Mouse (Mus musculus): Measurements from ENCODE around the gene Arhgef3. TPM values are rescaled to one million over a fixed set of nuclear protein-coding genes. Genes with fewer than 3 reads are reported as not detected.

Arhgef3 gene
- total RNA-seq, 2 experiments from 2014 or later: 8.5 to 20.0 TPM

GRCm38 (mm10) chr14:27388616-27389015 lies 273.9 kb downstream of the Arhgef3 start:
- TF ChIP-seq CTCF (IDR thresholded peaks at IDR 0.05): no peak
- H3K4me3 ChIP-seq: no peak overlapping the region
- intact Hi-C loops (cut with DNase I): no loop called here
- H3K27ac ChIP-seq: peak overlapping the region; percentile 32
- no peak for DNase-seq

- DNase-seq: no peak
- intact Hi-C loops (cut with DNase I): no loop called here
- no peak for TF ChIP-seq CTCF (IDR thresholded peaks at IDR 0.05)
- no peak overlapping the region for H3K27ac ChIP-seq
- no peak overlapping the region for H3K4me3 ChIP-seq
These were observed 275.0 kb downstream of the Arhgef3 start for GRCm38 (mm10) chr14:27389722-27390121.

- intact Hi-C loops (cut with DNase I): no loop called here
- Histone ChIP-seq H3K27ac (peak overlapping the region; percentile 35; the same call in 1 of the 2 replicates), H3K4me3 (no peak overlapping the region)
- no peak for DNase-seq
- TF ChIP-seq CTCF (IDR thresholded peaks at IDR 0.05): no peak
These were observed 276.0 kb downstream of the Arhgef3 start for GRCm38 (mm10) chr14:27390663-27391062.

GRCm38 (mm10) chr14:27391776-27392308 lies 277.1 kb downstream of the Arhgef3 start:
- TF ChIP-seq CTCF (IDR thresholded peaks at IDR 0.05): no peak
- Histone ChIP-seq H3K4me3 (no peak overlapping the region), H3K27ac (no peak overlapping the region)
- intact Hi-C loops (cut with DNase I): no loop called here
- DNase-seq: no peak

- peak; percentile 42 for TF ChIP-seq CTCF (IDR thresholded peaks at IDR 0.05)
- Histone ChIP-seq H3K27ac (no peak overlapping the region), H3K4me3 (no peak overlapping the region)
- intact Hi-C loops (cut with DNase I): no loop called here
- DNase-seq: no peak
These were observed 278.0 kb downstream of the Arhgef3 start for GRCm38 (mm10) chr14:27392660-27393059.

- no peak for TF ChIP-seq CTCF (IDR thresholded peaks at IDR 0.05)
- intact Hi-C loops (cut with DNase I): no loop called here
- no peak overlapping the region for H3K4me3 ChIP-seq
These were observed 279.1 kb downstream of the Arhgef3 start for GRCm38 (mm10) chr14:27393806-27394205.

GRCm38 (mm10) chr14:27396424-27396823 lies 281.7 kb downstream of the Arhgef3 start:
- no peak overlapping the region for H3K27ac ChIP-seq
- no peak for TF ChIP-seq CTCF (IDR thresholded peaks at IDR 0.05)
- H3K4me3 ChIP-seq: no peak overlapping the region
- intact Hi-C loops (cut with DNase I): no loop called here
- no peak for DNase-seq

More at GRCm38 (mm10) chr14:27393806-27394205, 279.1 kb downstream of the Arhgef3 start:
- no peak overlapping the region for H3K27ac ChIP-seq
- DNase-seq: no peak

GRCm38 (mm10) chr14:27397526-27397925 lies 282.8 kb downstream of the Arhgef3 start:
- no peak overlapping the region for H3K27ac ChIP-seq
- no peak for DNase-seq
- intact Hi-C loops (cut with DNase I): no loop called here
- H3K4me3 ChIP-seq: no peak overlapping the region
- no peak for TF ChIP-seq CTCF (IDR thresholded peaks at IDR 0.05)

- intact Hi-C loops (cut with DNase I): no loop called here
- H3K27ac ChIP-seq: no peak overlapping the region
- H3K4me3 ChIP-seq: no peak overlapping the region
- no peak for TF ChIP-seq CTCF (IDR thresholded peaks at IDR 0.05)
- no peak for DNase-seq
These were observed 285.8 kb downstream of the Arhgef3 start for GRCm38 (mm10) chr14:27400495-27400894.

- TF ChIP-seq CTCF (IDR thresholded peaks at IDR 0.05): no peak
- intact Hi-C loops (cut with DNase I): no loop called here
- DNase-seq: no peak
- Histone ChIP-seq H3K4me3 (no peak overlapping the region), H3K27ac (peak overlapping the region; percentile 63)
These were observed 287.1 kb downstream of the Arhgef3 start for GRCm38 (mm10) chr14:27401717-27402278.

GRCm38 (mm10) chr14:27402332-27403250 lies 287.9 kb downstream of the Arhgef3 start:
- no peak for DNase-seq
- peak overlapping the region; percentile 63 for H3K27ac ChIP-seq
- intact Hi-C loops (cut with DNase I): no loop called here
- H3K4me3 ChIP-seq: no peak overlapping the region
- no peak for TF ChIP-seq CTCF (IDR thresholded peaks at IDR 0.05)

- no peak for DNase-seq
- Histone ChIP-seq H3K27ac (peak overlapping the region; percentile 46), H3K4me3 (no peak overlapping the region)
- TF ChIP-seq CTCF (IDR thresholded peaks at IDR 0.05): no peak
- intact Hi-C loops (cut with DNase I): no loop called here
These were observed 290.8 kb downstream of the Arhgef3 start for GRCm38 (mm10) chr14:27405452-27405851.

GRCm38 (mm10) chr14:27405947-27406346 lies 291.2 kb downstream of the Arhgef3 start:
- TF ChIP-seq CTCF (IDR thresholded peaks at IDR 0.05): no peak
- no peak overlapping the region for H3K4me3 ChIP-seq
- DNase-seq: no peak
- intact Hi-C loops (cut with DNase I): no loop called here
- no peak overlapping the region for H3K27ac ChIP-seq
